Mouse (Mus musculus): ENCODE measurements around the gene Qrich2. TPM values are rescaled to one million over a fixed set of nuclear protein-coding genes. Genes with fewer than 3 reads are reported as not detected.
"Not testable (repeated sequence)": the region's sequence is repeated elsewhere in the genome, so short reads cannot be mapped to it uniquely, and the experiment has no call there.

Qrich2 gene
- polyA plus RNA-seq, 1 experiment from 2014 or later, result 0.36 TPM

DNA sequence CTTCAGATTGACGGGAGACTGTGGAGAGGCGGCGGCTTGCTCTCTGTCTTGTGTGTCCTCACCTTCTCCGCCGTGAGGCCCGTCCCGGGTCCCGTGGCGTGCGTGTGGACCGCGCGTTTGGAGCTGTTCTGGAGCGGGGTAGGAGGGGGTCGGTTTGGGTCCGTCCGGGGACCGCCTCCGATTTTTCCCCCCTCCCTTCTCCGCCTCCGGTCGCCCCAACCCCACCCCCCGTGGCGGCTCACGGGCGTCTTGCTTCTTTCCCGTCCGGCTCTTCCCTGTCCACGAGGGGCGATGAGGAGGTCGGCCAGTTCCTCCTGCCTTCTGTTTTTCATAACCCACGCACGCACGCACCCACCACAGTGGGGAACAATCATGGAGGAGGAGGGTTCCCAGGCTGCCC, 32.6 kb upstream of the Qrich2 start:
- no peaks in the 10 kb centered on the region for H3K27me3 ChIP-seq (ENCODE audit: low read depth, poor library complexity, severe bottlenecking)
- H3K27ac ChIP-seq, result 0 out of 2 replicates have a peak overlapping the region, but pooled peaks have one; percentile 53
- WGBS, result 28% methylated on average over 34 of the region's 34 CpGs
- peak overlapping the region; percentile 38 for H3K4me3 ChIP-seq
- DNase-seq (ENCODE audit: low spot score), result peak; percentile 42
- no peaks in the 10 kb centered on the region for H3K9me3 ChIP-seq (replicated peaks)
- H3K36me3 ChIP-seq, result no peaks in the 10 kb centered on the region
- peaks cover 12% of the 10 kb centered on the region for H3K4me1 ChIP-seq

DNA sequence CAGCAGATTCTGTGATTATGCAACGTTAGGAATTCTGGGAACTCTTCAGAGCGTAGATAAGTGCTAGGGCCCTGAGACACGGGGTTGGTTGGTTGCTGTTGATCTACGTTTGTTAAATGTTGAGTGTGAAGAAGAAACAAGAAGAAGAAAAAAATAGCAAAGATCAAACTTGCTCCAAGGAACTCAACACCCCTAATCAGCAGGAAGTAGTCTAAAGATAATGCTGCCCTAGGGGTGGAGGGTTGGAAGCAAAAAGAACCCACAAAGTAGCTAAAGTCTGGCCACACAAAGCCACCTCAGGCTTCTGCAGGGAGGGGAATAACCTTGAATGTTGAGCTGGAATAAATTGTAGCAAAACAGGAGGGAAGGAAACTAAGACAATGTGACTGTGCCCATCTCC, 31.3 kb upstream of the Qrich2 start:
- no peak for DNase-seq (ENCODE audit: low spot score)
- WGBS, result 87% methylated on average over 4 of the region's 4 CpGs
- no peak overlapping the region for H3K27ac ChIP-seq
- no peak overlapping the region for H3K4me3 ChIP-seq
- H3K36me3 ChIP-seq, result no peaks in the 10 kb centered on the region
- H3K27me3 ChIP-seq (ENCODE audit: low read depth, poor library complexity, severe bottlenecking), result no peaks in the 10 kb centered on the region
- no peaks in the 10 kb centered on the region for H3K9me3 ChIP-seq (replicated peaks)
- peaks cover 12% of the 10 kb centered on the region for H3K4me1 ChIP-seq

DNA sequence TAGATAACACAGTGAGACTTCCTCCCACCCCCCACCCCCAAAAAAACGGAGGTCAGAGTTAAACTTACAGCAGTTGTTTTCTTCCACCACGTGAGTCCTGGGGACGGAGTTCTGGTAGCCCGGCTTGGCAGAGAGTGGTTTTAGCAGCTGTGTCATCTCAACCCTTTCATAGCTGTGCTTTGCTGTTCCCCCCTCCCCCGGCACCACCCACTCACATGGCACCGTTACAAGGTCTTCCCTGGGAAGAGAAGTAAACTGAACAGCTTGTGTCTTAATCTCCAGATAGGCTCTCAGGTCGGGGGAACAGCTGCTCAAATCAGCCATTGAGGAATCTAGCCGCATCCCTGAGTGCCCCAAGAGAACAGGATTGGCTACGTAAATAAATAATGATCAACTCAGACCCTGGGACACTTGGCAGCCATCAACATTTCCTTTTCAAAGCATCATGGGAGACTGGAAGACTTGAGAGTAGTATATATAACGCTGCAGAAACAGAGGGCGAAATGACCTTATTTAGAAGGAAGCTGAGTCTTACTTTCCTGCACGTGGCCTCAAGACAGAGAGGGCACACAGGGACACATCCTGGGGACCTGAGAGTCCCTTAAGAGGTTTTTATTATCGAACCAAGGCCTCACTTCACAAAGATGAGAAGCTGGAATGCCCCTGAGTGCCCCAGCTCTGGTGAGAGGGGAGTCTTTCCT, 28.6 kb upstream of the Qrich2 start:
- 78% methylated on average over 13 of the region's 13 CpGs for WGBS
- Histone ChIP-seq H3K4me3 (no peak overlapping the region), H3K9me3 (replicated peaks) (no peaks in the 10 kb centered on the region), H3K4me1 (peaks cover 9% of the 10 kb centered on the region), H3K36me3 (no peaks in the 10 kb centered on the region), H3K27me3 (ENCODE audit: low read depth, poor library complexity, severe bottlenecking) (no peaks in the 10 kb centered on the region), H3K27ac (no peak overlapping the region)
- DNase-seq (ENCODE audit: low spot score), result no peak

DNA sequence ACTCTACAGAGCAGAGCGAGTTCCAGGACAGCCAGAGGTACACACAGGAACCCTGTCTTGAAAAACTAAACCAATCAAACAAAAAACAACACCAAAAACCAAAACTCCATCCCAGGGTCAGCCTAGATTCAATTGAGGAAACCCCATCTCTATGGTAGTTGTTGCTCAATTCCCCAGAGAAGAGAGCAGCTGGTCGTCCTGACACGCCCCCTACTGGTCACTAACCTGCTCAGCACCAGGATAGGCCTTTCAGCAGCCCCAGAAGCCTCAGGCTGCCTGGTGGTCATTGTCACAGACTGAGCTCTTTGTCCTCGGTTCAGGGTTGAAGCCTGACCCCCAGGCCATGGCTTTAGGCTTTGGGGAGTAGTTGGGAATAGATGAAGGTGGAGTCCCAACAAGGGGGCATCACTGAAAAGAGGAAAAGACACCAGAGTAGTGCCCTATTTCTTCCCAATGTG, 27.8 kb upstream of the Qrich2 start, which contains the start of gene Prpsap1:
TSS of gene Prpsap1 (minus strand) at position 408 of the 458 bp plus-strand sequence.
- no peaks in the 10 kb centered on the region for H3K27me3 ChIP-seq (ENCODE audit: low read depth, poor library complexity, severe bottlenecking)
- peaks cover 14% of the 10 kb centered on the region for H3K4me1 ChIP-seq
- 32% methylated on average over 4 of the region's 4 CpGs for WGBS
- 0 out of 2 replicates have a peak, but pooled peaks cover under 1% of the 10 kb centered on the region for H3K36me3 ChIP-seq
- no peak within 1 kb of the TSS for H3K27ac ChIP-seq
- H3K4me3 ChIP-seq, result no peak within 1 kb of the TSS
- DNase-seq (ENCODE audit: low spot score), result peak; percentile 63
- no peaks in the 10 kb centered on the region for H3K9me3 ChIP-seq (replicated peaks)

DNA sequence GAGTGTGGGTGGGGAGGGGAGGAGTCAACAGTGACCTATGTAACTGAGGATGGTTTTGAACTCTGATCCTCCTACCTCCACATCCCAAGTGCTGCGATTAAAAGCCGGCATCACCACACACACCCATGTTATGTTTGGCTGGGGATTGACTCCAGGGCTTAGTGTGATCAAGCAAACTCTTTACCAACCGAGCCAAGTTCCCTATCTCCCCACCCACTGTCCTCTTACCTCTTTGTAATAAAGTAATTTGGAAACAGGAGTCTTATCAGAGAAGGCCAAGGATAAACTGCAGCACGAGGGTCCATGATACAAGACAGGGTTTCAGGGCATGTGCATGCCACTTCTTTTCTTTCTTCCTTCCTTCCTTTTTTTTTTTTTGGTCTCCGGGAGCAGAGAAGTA, 27.1 kb upstream of the Qrich2 start:
- no peaks in the 10 kb centered on the region for H3K27me3 ChIP-seq (ENCODE audit: low read depth, poor library complexity, severe bottlenecking)
- H3K4me1 ChIP-seq, result peaks cover 11% of the 10 kb centered on the region
- H3K36me3 ChIP-seq, result peaks cover 7% of the 10 kb centered on the region
- DNase-seq (ENCODE audit: low spot score), result no peak
- H3K9me3 ChIP-seq (replicated peaks), result no peaks in the 10 kb centered on the region
- no peak overlapping the region for H3K4me3 ChIP-seq
- 82% methylated on average over 5 of the region's 5 CpGs for WGBS
- no peak overlapping the region for H3K27ac ChIP-seq

DNA sequence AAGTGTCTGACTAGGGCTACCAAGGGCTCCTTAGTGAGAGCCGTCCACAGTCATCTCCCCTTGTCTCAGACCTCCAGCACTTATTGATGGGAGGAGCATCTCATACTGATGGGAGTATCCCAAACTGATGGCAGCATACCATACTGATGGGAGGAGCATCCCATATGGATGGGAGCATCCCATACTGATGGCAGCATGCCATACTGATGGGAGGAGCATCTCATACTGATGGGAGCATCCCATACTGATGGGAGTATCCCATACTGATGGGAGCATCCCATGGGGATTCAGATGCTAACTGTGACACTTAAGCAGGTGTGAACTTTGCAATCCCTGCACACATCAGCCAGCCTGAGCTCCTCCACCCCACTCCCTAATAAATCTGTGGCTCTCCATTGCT, 26.5 kb upstream of the Qrich2 start:
- peaks cover 11% of the 10 kb centered on the region for H3K4me1 ChIP-seq
- H3K27me3 ChIP-seq (ENCODE audit: low read depth, poor library complexity, severe bottlenecking); H3K9me3 ChIP-seq (replicated peaks); DNase-seq (ENCODE audit: low spot score); H3K4me3 ChIP-seq; H3K27ac ChIP-seq: not testable (repeated sequence)
- peaks cover 13% of the 10 kb centered on the region for H3K36me3 ChIP-seq
- WGBS, result 78% methylated on average over 1 of the region's 1 CpGs

DNA sequence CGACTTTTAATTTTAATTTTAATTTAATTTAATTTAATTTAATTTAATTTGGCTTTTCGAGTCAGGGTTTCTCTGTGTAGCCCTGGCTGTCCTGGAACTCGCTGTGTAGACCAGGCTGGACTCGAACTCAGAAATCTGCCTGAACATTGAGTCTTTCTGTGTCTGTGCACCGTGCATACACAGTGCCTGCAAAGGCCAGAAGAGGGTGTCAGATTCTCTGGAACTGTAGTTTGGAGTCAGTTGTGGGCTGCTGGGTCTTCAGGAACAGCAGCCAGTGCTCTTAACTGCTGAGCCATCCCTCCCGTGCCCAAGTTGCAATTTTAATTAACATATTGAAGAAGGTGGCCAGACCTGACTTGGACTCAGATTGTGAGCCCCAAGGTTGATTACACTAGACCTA, 25.3 kb upstream of the Qrich2 start:
- Histone ChIP-seq H3K4me3 (no peak overlapping the region; the same call in 1 of the 2 replicates), H3K9me3 (replicated peaks) (no peaks in the 10 kb centered on the region), H3K36me3 (peaks cover 25% of the 10 kb centered on the region), H3K27me3 (ENCODE audit: low read depth, poor library complexity, severe bottlenecking) (no peaks in the 10 kb centered on the region), H3K27ac (no peak overlapping the region; the same call in 1 of the 2 replicates), H3K4me1 (peaks cover 11% of the 10 kb centered on the region)
- DNase-seq (ENCODE audit: low spot score), result no peak
- 71% methylated on average over 6 of the region's 6 CpGs for WGBS

DNA sequence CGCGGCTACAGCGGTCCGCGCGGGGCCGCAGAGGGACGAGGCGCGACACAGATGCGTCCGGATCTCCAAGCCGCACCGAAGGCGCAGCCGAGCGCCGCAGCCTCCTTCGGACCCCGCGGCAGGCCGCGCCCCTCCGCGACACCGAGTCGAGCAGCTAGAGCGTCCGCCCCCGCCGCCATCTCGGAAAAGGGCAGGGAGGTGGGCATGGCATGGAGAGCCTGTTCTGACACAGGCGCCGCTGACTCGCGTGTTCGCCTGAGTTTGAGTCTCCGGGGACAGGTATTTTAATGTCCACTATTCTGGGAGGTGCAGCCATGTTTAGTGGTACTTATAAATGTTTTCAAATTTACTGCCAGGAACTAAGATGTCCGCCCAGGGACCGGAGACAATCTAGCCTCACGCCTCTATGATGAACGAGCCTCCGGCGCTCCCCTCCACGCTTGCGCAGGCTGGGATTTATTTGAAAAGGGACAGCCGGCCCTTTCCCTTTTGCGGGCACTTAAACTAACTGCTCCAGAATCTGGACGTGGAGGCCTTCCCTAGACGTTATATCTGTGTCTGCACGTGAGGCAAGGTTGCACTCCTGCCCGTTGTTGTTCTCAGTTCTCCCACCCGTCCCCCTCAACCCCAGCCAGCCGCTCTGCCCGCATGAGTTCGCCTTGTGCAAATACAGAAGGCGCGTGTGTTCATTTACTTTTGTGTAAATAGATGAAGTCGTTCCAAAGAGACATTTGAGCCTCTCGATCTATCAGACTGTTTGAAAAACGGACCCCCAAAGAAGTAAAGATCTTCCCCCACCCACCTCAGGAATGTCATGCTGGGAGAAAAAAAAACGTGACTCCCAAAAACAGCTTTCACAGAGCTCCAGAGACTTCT, 24.4 kb upstream of the Qrich2 start:
- no peaks in the 10 kb centered on the region for H3K27me3 ChIP-seq (ENCODE audit: low read depth, poor library complexity, severe bottlenecking)
- H3K27ac ChIP-seq, result peak overlapping the region; percentile 93
- WGBS, result under 1% methylated on average over 62 of the region's 62 CpGs
- H3K9me3 ChIP-seq (replicated peaks), result no peaks in the 10 kb centered on the region
- H3K4me1 ChIP-seq, result peaks cover 11% of the 10 kb centered on the region
- DNase-seq (ENCODE audit: low spot score), result peak; percentile 95
- peaks cover 34% of the 10 kb centered on the region for H3K36me3 ChIP-seq
- peak overlapping the region; percentile 74 for H3K4me3 ChIP-seq

DNA sequence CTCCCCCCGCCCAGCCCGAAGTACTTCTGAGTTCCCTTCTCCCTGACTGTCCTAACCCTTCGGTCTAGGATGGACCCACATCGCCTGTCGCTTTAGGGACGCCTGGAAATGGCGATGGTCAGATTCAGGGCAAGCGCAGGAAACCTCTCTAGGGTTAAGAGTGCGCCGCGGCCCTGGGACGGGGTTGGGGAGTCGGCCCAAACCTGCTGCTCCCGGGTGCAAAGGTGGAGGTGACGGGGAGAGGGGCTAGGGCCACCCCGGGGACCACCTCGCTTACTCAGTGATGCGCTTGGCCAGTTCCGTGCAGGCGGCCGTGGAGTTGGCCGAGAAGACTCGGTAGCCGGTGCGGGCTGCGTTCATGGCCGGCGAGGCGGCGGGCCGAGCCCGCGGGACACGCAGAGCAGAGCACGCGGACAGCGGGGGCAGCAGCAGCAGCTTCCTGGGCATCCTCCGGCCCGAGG, 23.8 kb upstream of the Qrich2 start:
- Histone ChIP-seq H3K27ac (peak overlapping the region; percentile 93), H3K9me3 (replicated peaks) (no peaks in the 10 kb centered on the region), H3K4me1 (peaks cover 11% of the 10 kb centered on the region), H3K27me3 (ENCODE audit: low read depth, poor library complexity, severe bottlenecking) (no peaks in the 10 kb centered on the region), H3K4me3 (peak overlapping the region; percentile 74), H3K36me3 (peaks cover 40% of the 10 kb centered on the region)
- DNase-seq (ENCODE audit: low spot score), result no peak
- WGBS, result under 1% methylated on average over 39 of the region's 39 CpGs

DNA sequence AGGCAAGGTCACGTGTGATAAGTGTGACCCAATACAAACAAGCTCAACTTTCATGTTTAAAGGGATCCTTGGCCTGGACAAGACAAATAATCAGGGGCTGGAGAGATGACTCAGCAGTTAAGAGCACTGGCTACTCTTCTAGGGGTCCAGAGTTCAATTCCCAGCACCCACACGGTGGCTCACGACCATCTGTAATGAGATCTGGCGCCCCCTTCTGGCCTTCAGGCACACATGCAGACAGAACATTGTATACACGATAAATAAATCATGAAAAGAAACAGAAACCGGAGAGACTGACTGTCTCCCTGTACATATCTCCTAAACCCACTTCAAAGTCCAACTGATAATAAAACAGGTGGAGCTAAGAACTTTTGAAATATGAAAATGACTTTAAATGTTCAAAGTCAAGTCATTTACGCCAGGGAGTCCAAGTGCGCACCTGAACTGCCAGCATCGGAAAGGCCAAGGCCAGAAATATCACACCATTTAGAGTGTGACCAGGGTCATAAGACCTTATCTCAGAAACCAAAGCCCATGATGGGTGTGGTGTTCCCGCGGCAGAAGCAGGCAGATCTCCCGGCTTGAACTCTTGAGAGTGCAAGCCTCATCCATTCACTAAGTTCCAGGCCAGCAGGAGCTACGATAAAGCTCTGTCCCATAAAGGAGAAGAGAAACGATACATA, 22.8 kb upstream of the Qrich2 start:
- peaks cover 11% of the 10 kb centered on the region for H3K4me1 ChIP-seq
- no peaks in the 10 kb centered on the region for H3K27me3 ChIP-seq (ENCODE audit: low read depth, poor library complexity, severe bottlenecking)
- no peaks in the 10 kb centered on the region for H3K9me3 ChIP-seq (replicated peaks)
- 80% methylated on average over 14 of the region's 14 CpGs for WGBS
- H3K4me3 ChIP-seq, result peak overlapping the region; percentile 74
- H3K36me3 ChIP-seq, result peaks cover 50% of the 10 kb centered on the region
- DNase-seq (ENCODE audit: low spot score), result no peak
- H3K27ac ChIP-seq, result peak overlapping the region; percentile 93; the same call in 1 of the 2 replicates

DNA sequence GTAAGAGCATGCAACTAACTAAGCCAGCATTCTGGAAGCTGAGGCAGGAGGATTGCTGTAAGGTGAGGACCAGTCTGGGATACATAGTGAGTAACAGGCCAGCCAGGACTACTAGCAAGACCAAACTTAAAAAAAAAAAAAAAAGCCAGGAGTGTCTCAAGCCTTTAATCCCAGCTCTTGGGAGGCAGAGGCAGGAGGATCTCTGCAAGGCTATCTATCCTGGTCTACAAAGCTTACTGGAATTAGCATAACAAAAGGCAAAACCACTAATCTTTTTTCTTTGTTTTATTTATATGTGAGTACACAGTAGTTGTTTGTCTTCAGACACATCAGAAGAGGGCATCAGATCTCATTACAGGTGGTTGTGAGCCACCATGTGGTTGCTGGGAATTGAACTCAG, 22.2 kb upstream of the Qrich2 start:
- Histone ChIP-seq H3K4me1 (peaks cover 11% of the 10 kb centered on the region), H3K9me3 (replicated peaks) (no peaks in the 10 kb centered on the region), H3K27ac (no peak overlapping the region), H3K36me3 (peaks cover 56% of the 10 kb centered on the region), H3K27me3 (ENCODE audit: low read depth, poor library complexity, severe bottlenecking) (no peaks in the 10 kb centered on the region), H3K4me3 (no peak overlapping the region)
- no peak for DNase-seq (ENCODE audit: low spot score)

DNA sequence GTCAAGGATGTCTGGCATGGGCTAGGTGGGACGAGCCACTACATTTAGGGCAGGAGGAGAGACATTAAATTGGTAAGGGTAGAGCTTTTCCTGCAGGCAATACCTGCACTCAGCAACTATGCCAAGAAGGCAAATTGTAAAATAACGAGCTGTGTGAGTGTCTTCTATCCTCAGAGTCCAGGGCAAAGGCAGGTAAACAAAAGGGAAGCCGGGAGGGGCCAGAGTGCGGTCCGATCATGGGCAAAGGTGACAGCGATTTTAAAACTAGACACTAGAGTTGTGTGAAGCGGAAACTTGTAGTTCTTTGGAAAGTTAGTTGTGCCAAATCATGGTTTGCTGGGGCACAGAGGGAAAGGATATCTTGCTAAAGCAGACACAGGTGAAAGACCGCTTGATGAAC, 18.2 kb upstream of the Qrich2 start:
- no peak overlapping the region for H3K4me3 ChIP-seq
- H3K9me3 ChIP-seq (replicated peaks), result no peaks in the 10 kb centered on the region
- 95% methylated on average over 8 of the region's 8 CpGs for WGBS
- DNase-seq (ENCODE audit: low spot score), result no peak
- H3K27ac ChIP-seq, result no peak overlapping the region
- H3K27me3 ChIP-seq (ENCODE audit: low read depth, poor library complexity, severe bottlenecking), result no peaks in the 10 kb centered on the region
- peaks cover 9% of the 10 kb centered on the region; the same call in 1 of the 2 replicates for H3K4me1 ChIP-seq
- peaks cover 95% of the 10 kb centered on the region for H3K36me3 ChIP-seq

Data from limb, embryonic 10.5 days (tissue).